Mouse (Mus musculus): Measurements from ENCODE around the gene Bmp8b. TPM values are rescaled to one million over a fixed set of nuclear protein-coding genes. Genes with fewer than 3 reads are reported as not detected.
"Not testable (repeated sequence)": the region's sequence is repeated elsewhere in the genome, so short reads cannot be mapped to it uniquely, and the experiment has no call there.

The Bmp8b gene
- polyA plus RNA-seq, 1 experiment from 2014 or later: 1.1 TPM

- peak overlapping the region; percentile 38 for H3K4me3 ChIP-seq (ENCODE audit: low read depth, low read length)
- H3K9ac ChIP-seq (ENCODE audit: low read depth, low read length); H3K4me1 ChIP-seq (ENCODE audit: control insufficient read depth, insufficient read depth, low read length); H3K27me3 ChIP-seq (replicated peaks; ENCODE audit: control insufficient read depth, insufficient read depth, low read length); H3K9me3 ChIP-seq (ENCODE audit: control insufficient read depth, low read length); DNase-seq (ENCODE audit: low spot score); H3K27ac ChIP-seq (replicated peaks; ENCODE audit: low read depth, low read length); H3K36me3 ChIP-seq (ENCODE audit: control insufficient read depth, insufficient read depth, low read length): not testable (repeated sequence)
- ATAC-seq (ENCODE audit: low read depth): peak; percentile 74
- H3K4me2 ChIP-seq (ENCODE audit: low read depth, low read length): peak overlapping the region; percentile 61
- 31% methylated on average over 16 of the region's 42 CpGs for WGBS
These were observed 11.7 kb downstream of the Bmp8b start for GRCm38 (mm10) chr4:123116640-123117039.

DNA sequence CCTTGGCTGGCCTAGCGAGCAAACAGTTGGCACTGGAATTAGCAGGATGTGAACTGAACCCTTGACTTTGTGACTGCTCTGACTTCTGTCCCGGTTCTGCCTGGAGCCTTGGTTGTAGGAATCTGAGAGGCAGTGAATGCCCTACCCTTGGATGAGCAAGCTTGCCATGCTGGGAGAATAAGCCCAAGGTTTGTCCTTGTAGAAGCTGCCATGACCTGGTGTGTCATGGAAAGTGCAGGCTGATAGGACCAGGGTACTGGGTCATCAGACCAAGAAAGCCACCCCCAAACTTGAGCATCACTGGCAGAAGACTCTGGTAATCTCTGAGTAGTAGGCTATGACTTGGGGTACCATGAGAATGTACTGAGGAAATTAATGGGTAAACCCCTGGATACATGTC, 16.3 kb downstream of the Bmp8b start:
- WGBS: 92% methylated on average over 2 of the region's 2 CpGs
- DNase-seq (ENCODE audit: low spot score) (no peak), ATAC-seq (ENCODE audit: low read depth) (no peak)
- Histone ChIP-seq H3K27ac (replicated peaks; ENCODE audit: low read depth, low read length) (no peak overlapping the region), H3K27me3 (replicated peaks; ENCODE audit: control insufficient read depth, insufficient read depth, low read length) (0 out of 2 replicates have a peak, but pooled peaks cover 4% of the 10 kb centered on the region), H3K4me2 (ENCODE audit: low read depth, low read length) (no peak overlapping the region), H3K9ac (ENCODE audit: low read depth, low read length) (no peak overlapping the region), H3K4me1 (ENCODE audit: control insufficient read depth, insufficient read depth, low read length) (no peaks in the 10 kb centered on the region), H3K4me3 (ENCODE audit: low read depth, low read length) (no peak overlapping the region), H3K9me3 (ENCODE audit: control insufficient read depth, low read length) (no peaks in the 10 kb centered on the region), H3K36me3 (ENCODE audit: control insufficient read depth, insufficient read depth, low read length) (peaks cover 18% of the 10 kb centered on the region)

DNA sequence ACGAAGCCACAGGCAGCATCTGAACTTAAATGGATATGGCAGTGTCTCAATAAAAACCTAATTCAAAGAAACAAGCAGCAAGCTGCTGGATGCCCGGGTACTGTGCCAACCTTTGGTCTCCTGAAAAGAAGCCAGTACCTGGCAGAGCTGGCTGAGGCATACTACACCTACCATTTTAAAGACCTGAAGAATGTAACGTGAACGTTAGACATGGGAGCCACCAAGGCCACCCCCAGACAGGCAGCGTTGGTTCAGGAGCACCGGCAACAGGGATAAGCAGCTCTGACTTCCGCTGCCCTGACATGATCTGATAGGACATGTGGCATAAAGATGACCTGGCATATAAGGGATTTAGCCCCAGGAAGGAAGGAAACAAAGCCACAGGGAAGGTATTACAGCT, 21.7 kb downstream of the Bmp8b start:
- H3K36me3 ChIP-seq (ENCODE audit: control insufficient read depth, insufficient read depth, low read length): peaks cover 71% of the 10 kb centered on the region
- H3K4me3 ChIP-seq (ENCODE audit: low read depth, low read length): no peak overlapping the region
- DNase-seq (ENCODE audit: low spot score): no peak
- no peak overlapping the region for H3K4me2 ChIP-seq (ENCODE audit: low read depth, low read length)
- H3K4me1 ChIP-seq (ENCODE audit: control insufficient read depth, insufficient read depth, low read length): no peaks in the 10 kb centered on the region
- no peak overlapping the region for H3K27ac ChIP-seq (replicated peaks; ENCODE audit: low read depth, low read length)
- H3K27me3 ChIP-seq (replicated peaks; ENCODE audit: control insufficient read depth, insufficient read depth, low read length): no peaks in the 10 kb centered on the region
- ATAC-seq (ENCODE audit: low read depth): no peak
- H3K9me3 ChIP-seq (ENCODE audit: control insufficient read depth, low read length): no peaks in the 10 kb centered on the region
- H3K9ac ChIP-seq (ENCODE audit: low read depth, low read length): no peak overlapping the region
- WGBS: 93% methylated on average over 7 of the region's 7 CpGs

DNA sequence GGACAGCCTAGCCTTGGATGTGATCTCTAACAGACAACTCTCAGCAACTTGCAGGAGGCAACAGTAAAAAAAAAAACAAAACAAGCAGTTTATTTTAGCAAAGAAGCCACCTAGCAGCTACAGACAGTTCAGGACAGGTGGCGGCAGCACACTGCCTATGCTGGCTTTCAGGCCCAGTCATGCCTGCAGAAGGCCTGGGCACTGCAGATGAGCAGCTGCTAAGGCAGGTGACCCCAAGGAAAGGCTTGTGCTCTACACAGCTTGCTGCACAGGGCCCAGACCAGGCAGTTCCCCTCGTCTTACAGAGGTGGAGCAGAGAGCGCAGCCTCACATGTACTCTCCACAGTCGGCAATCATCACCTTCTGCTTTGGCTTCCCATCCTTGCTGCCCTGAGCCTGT, 22.1 kb downstream of the Bmp8b start:
- Histone ChIP-seq H3K4me1 (ENCODE audit: control insufficient read depth, insufficient read depth, low read length) (no peaks in the 10 kb centered on the region), H3K9ac (ENCODE audit: low read depth, low read length) (no peak overlapping the region), H3K4me3 (ENCODE audit: low read depth, low read length) (no peak overlapping the region), H3K27ac (replicated peaks; ENCODE audit: low read depth, low read length) (no peak overlapping the region), H3K27me3 (replicated peaks; ENCODE audit: control insufficient read depth, insufficient read depth, low read length) (no peaks in the 10 kb centered on the region), H3K36me3 (ENCODE audit: control insufficient read depth, insufficient read depth, low read length) (peaks cover 75% of the 10 kb centered on the region), H3K4me2 (ENCODE audit: low read depth, low read length) (no peak overlapping the region), H3K9me3 (ENCODE audit: control insufficient read depth, low read length) (no peaks in the 10 kb centered on the region)
- WGBS: 85% methylated on average over 4 of the region's 4 CpGs
- no peak for DNase-seq (ENCODE audit: low spot score)
- ATAC-seq (ENCODE audit: low read depth): no peak

DNA sequence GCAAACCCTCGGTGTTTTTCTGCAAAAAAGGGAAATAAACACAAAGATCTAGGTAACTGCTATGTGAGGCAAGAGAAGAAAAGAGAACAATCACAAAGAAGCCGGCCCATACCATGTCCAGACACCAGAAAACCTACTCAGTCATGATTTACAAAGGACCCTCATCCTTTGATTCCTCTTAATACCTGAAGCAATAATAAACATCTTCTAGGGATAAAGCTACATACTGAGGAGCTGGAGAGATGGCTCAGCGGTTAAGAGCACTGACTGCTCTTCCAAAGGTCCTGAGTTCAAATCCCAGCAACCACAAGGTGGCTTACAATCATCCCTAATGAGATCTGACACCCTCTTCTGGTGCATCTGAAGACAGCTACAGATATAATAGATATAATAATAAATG, 32.6 kb downstream of the Bmp8b start:
- Histone ChIP-seq H3K4me1 (ENCODE audit: control insufficient read depth, insufficient read depth, low read length) (peaks cover 16% of the 10 kb centered on the region), H3K27ac (replicated peaks; ENCODE audit: low read depth, low read length) (no peak overlapping the region), H3K4me3 (ENCODE audit: low read depth, low read length) (no peak overlapping the region), H3K9me3 (ENCODE audit: control insufficient read depth, low read length) (no peaks in the 10 kb centered on the region), H3K36me3 (ENCODE audit: control insufficient read depth, insufficient read depth, low read length) (peaks cover 40% of the 10 kb centered on the region), H3K27me3 (replicated peaks; ENCODE audit: control insufficient read depth, insufficient read depth, low read length) (no peaks in the 10 kb centered on the region), H3K9ac (ENCODE audit: low read depth, low read length) (no peak overlapping the region), H3K4me2 (ENCODE audit: low read depth, low read length) (no peak overlapping the region)
- 86% methylated on average over 3 of the region's 3 CpGs for WGBS
- no peak for ATAC-seq (ENCODE audit: low read depth)
- DNase-seq (ENCODE audit: low spot score): no peak

DNA sequence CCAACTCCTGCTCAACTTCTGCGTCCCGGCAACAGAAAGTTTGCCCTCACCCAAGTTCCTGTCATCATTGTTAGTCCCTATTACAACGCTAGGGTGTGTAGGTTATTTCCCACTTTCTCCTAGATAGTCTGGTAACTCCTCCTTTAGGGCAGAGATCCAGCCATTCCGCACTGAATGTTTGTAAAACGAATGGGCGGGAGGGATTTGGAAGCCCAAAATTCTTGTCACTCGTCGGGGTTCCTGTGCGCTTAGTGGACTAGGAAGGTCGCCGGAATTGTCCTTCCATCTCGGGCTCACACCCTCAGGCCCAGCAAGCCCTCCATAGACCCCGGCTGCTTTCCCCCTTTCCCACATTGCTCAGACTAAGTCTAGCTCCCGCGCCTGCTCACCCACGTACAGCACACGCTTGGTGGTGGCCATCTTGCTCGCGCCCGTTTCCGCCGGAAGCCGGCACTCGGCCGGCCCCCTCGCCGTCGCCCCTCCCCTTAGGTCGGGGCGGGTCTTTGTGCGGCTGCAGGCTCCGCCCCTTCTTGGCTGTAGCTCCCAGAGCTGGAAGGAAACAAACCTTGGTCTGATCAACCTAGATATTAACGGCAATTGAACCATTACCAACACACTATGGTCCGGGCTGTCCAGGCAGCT, 34.7 kb downstream of the Bmp8b start, which contains the start of gene Ppie:
Ppie (minus strand) TSS at position 439 of the 642 bp plus-strand sequence.
- peak within 1 kb of the TSS; percentile 75 for H3K9ac ChIP-seq (ENCODE audit: low read depth, low read length)
- H3K4me2 ChIP-seq (ENCODE audit: low read depth, low read length): peak within 1 kb of the TSS; percentile 86
- H3K9me3 ChIP-seq (ENCODE audit: control insufficient read depth, low read length): no peaks in the 10 kb centered on the region
- ATAC-seq (ENCODE audit: low read depth): peak; percentile 98
- H3K27ac ChIP-seq (replicated peaks; ENCODE audit: low read depth, low read length): peak within 1 kb of the TSS; percentile 89
- peaks cover 16% of the 10 kb centered on the region for H3K4me1 ChIP-seq (ENCODE audit: control insufficient read depth, insufficient read depth, low read length)
- DNase-seq (ENCODE audit: low spot score): peak; percentile 95
- H3K4me3 ChIP-seq (ENCODE audit: low read depth, low read length): peak within 1 kb of the TSS; percentile 68
- no peaks in the 10 kb centered on the region for H3K27me3 ChIP-seq (replicated peaks; ENCODE audit: control insufficient read depth, insufficient read depth, low read length)
- WGBS: under 1% methylated on average over 34 of the region's 34 CpGs
- peaks cover 22% of the 10 kb centered on the region for H3K36me3 ChIP-seq (ENCODE audit: control insufficient read depth, insufficient read depth, low read length)

- 70% methylated on average over 5 of the region's 5 CpGs for whole genome bisulfite sequencing
- Histone ChIP-seq H3K27ac (replicated peaks; ENCODE audit: low read depth, low read length) (no peak overlapping the region), H3K36me3 (ENCODE audit: control insufficient read depth, insufficient read depth, low read length) (no peaks in the 10 kb centered on the region), H3K9ac (ENCODE audit: low read depth, low read length) (no peak overlapping the region), H3K4me2 (ENCODE audit: low read depth, low read length) (no peak overlapping the region), H3K4me3 (ENCODE audit: low read depth, low read length) (no peak overlapping the region), H3K4me1 (ENCODE audit: control insufficient read depth, insufficient read depth, low read length) (no peaks in the 10 kb centered on the region), H3K9me3 (ENCODE audit: control insufficient read depth, low read length) (no peaks in the 10 kb centered on the region), H3K27me3 (replicated peaks; ENCODE audit: control insufficient read depth, insufficient read depth, low read length) (no peaks in the 10 kb centered on the region)
- ATAC-seq (ENCODE audit: low read depth) (no peak), DNase-seq (ENCODE audit: low spot score) (no peak)
These were observed 42.6 kb downstream of the Bmp8b start for GRCm38 (mm10) chr4:123147446-123148150.

GRCm38 (mm10) chr4:123152003-123152402, 47.0 kb downstream of the Bmp8b start:
- no peaks in the 10 kb centered on the region for H3K27me3 ChIP-seq (replicated peaks; ENCODE audit: control insufficient read depth, insufficient read depth, low read length)
- H3K4me2 ChIP-seq (ENCODE audit: low read depth, low read length): no peak overlapping the region
- 76% methylated on average over 4 of the region's 4 CpGs for WGBS
- H3K27ac ChIP-seq (replicated peaks; ENCODE audit: low read depth, low read length): no peak overlapping the region
- H3K4me1 ChIP-seq (ENCODE audit: control insufficient read depth, insufficient read depth, low read length): no peaks in the 10 kb centered on the region
- H3K36me3 ChIP-seq (ENCODE audit: control insufficient read depth, insufficient read depth, low read length): no peaks in the 10 kb centered on the region
- ATAC-seq (ENCODE audit: low read depth) (no peak), DNase-seq (ENCODE audit: low spot score) (no peak)
- no peak overlapping the region for H3K9ac ChIP-seq (ENCODE audit: low read depth, low read length)
- H3K9me3 ChIP-seq (ENCODE audit: control insufficient read depth, low read length): no peaks in the 10 kb centered on the region
- H3K4me3 ChIP-seq (ENCODE audit: low read depth, low read length): no peak overlapping the region

GRCm38 (mm10) chr4:123152976-123153375, 48.0 kb downstream of the Bmp8b start:
- Histone ChIP-seq H3K9me3 (ENCODE audit: control insufficient read depth, low read length) (no peaks in the 10 kb centered on the region), H3K9ac (ENCODE audit: low read depth, low read length) (no peak overlapping the region), H3K4me2 (ENCODE audit: low read depth, low read length) (no peak overlapping the region), H3K4me1 (ENCODE audit: control insufficient read depth, insufficient read depth, low read length) (no peaks in the 10 kb centered on the region), H3K27me3 (replicated peaks; ENCODE audit: control insufficient read depth, insufficient read depth, low read length) (no peaks in the 10 kb centered on the region), H3K27ac (replicated peaks; ENCODE audit: low read depth, low read length) (no peak overlapping the region), H3K4me3 (ENCODE audit: low read depth, low read length) (no peak overlapping the region), H3K36me3 (ENCODE audit: control insufficient read depth, insufficient read depth, low read length) (no peaks in the 10 kb centered on the region)
- 55% methylated on average over 5 of the region's 5 CpGs for WGBS
- DNase-seq (ENCODE audit: low spot score) (no peak), ATAC-seq (ENCODE audit: low read depth) (no peak)
